Mouse (Mus musculus): ENCODE results near the gene Ssr1. TPM values are rescaled to one million over a fixed set of nuclear protein-coding genes. Genes with fewer than 3 reads are reported as not detected.

Gene Ssr1
- total and polyA plus RNA-seq, 3 experiments = 10.0 to 44.9 (median 41.7) TPM

GRCm38 (mm10) chr13:37967052-37967437 is 27.0 kb downstream of the Ssr1 start:
- DNase-seq = no peak
- intact Hi-C loops (cut with DNase I) = no loop called here
- H3K27ac ChIP-seq = no peak overlapping the region
- no peak overlapping the region for H3K4me3 ChIP-seq
- 57% methylated on average over 12 of the region's 12 CpGs for WGBS
- no peaks in the 10 kb centered on the region for H3K79me2 ChIP-seq (replicated peaks; ENCODE audit: control insufficient read depth, insufficient read depth, low read length)
- no peaks in the 10 kb centered on the region for H3K36me3 ChIP-seq (ENCODE audit: control insufficient read depth, insufficient read depth, low read length)
- TF ChIP-seq EP300 (IDR thresholded peaks at IDR 0.05; ENCODE audit: insufficient read depth, low read depth, low read length) (no peak), POLR2A (IDR thresholded peaks at IDR 0.05; ENCODE audit: insufficient read depth, low read depth, low read length) (no peak), CTCF (IDR thresholded peaks at IDR 0.05) (no peak)
- no peaks in the 10 kb centered on the region for H3K27me3 ChIP-seq (ENCODE audit: control insufficient read depth, insufficient read depth, low read length)
- peaks cover 1% of the 10 kb centered on the region; the same call in 1 of the 2 replicates for H3K4me1 ChIP-seq (ENCODE audit: control insufficient read depth, insufficient read depth, low read length)
- no peak overlapping the region for H3K9ac ChIP-seq (ENCODE audit: low read depth, low read length)

- Histone ChIP-seq H3K9ac (ENCODE audit: low read depth, low read length) (no peak overlapping the region), H3K4me3 (no peak overlapping the region), H3K4me1 (ENCODE audit: control insufficient read depth, insufficient read depth, low read length) (peaks cover 1% of the 10 kb centered on the region; the same call in 1 of the 2 replicates), H3K36me3 (ENCODE audit: control insufficient read depth, insufficient read depth, low read length) (no peaks in the 10 kb centered on the region), H3K27ac (no peak overlapping the region), H3K27me3 (ENCODE audit: control insufficient read depth, insufficient read depth, low read length) (no peaks in the 10 kb centered on the region), H3K79me2 (replicated peaks; ENCODE audit: control insufficient read depth, insufficient read depth, low read length) (no peaks in the 10 kb centered on the region)
- WGBS = 88% methylated on average over 15 of the region's 15 CpGs
- DNase-seq = no peak
- TF ChIP-seq POLR2A (IDR thresholded peaks at IDR 0.05; ENCODE audit: insufficient read depth, low read depth, low read length) = no peak
- no peak for TF ChIP-seq EP300 (IDR thresholded peaks at IDR 0.05; ENCODE audit: insufficient read depth, low read depth, low read length)
- TF ChIP-seq CTCF (IDR thresholded peaks at IDR 0.05) = no peak
- intact Hi-C loops (cut with DNase I) = no loop called here
Measured at GRCm38 (mm10) chr13:37966256-37967051, 27.6 kb downstream of the Ssr1 start.

- H3K4me3 ChIP-seq = no peak overlapping the region
- intact Hi-C loops (cut with DNase I) = no loop called here
- H3K27me3 ChIP-seq (ENCODE audit: control insufficient read depth, insufficient read depth, low read length) = no peaks in the 10 kb centered on the region
- DNase-seq = no peak
- no peaks in the 10 kb centered on the region for H3K36me3 ChIP-seq (ENCODE audit: control insufficient read depth, insufficient read depth, low read length)
- no peaks in the 10 kb centered on the region for H3K79me2 ChIP-seq (replicated peaks; ENCODE audit: control insufficient read depth, insufficient read depth, low read length)
- TF ChIP-seq CTCF (IDR thresholded peaks at IDR 0.05) (peak; percentile 39), EP300 (IDR thresholded peaks at IDR 0.05; ENCODE audit: insufficient read depth, low read depth, low read length) (no peak)
- no peak overlapping the region for H3K27ac ChIP-seq
- no peak overlapping the region for H3K9ac ChIP-seq (ENCODE audit: low read depth, low read length)
- WGBS = 60% methylated on average over 17 of the region's 17 CpGs
- peaks cover 1% of the 10 kb centered on the region; the same call in 1 of the 2 replicates for H3K4me1 ChIP-seq (ENCODE audit: control insufficient read depth, insufficient read depth, low read length)
Measured at GRCm38 (mm10) chr13:37965126-37965914, 28.7 kb downstream of the Ssr1 start.

GRCm38 (mm10) chr13:37964128-37965087 is 29.6 kb downstream of the Ssr1 start:
- WGBS = 52% methylated on average over 20 of the region's 20 CpGs
- no peak for DNase-seq
- no peak overlapping the region for H3K27ac ChIP-seq
- no peaks in the 10 kb centered on the region for H3K36me3 ChIP-seq (ENCODE audit: control insufficient read depth, insufficient read depth, low read length)
- H3K4me3 ChIP-seq = no peak overlapping the region; the same call in 1 of the 2 replicates
- no peaks in the 10 kb centered on the region for H3K79me2 ChIP-seq (replicated peaks; ENCODE audit: control insufficient read depth, insufficient read depth, low read length)
- no peak for TF ChIP-seq EP300 (IDR thresholded peaks at IDR 0.05; ENCODE audit: insufficient read depth, low read depth, low read length)
- no peak for TF ChIP-seq CTCF (IDR thresholded peaks at IDR 0.05)
- intact Hi-C loops (cut with DNase I) = no loop called here
- H3K9ac ChIP-seq (ENCODE audit: low read depth, low read length) = no peak overlapping the region
- H3K4me1 ChIP-seq (ENCODE audit: control insufficient read depth, insufficient read depth, low read length) = peaks cover 3% of the 10 kb centered on the region
- no peaks in the 10 kb centered on the region for H3K27me3 ChIP-seq (ENCODE audit: control insufficient read depth, insufficient read depth, low read length)

- no peaks in the 10 kb centered on the region for H3K79me2 ChIP-seq (replicated peaks; ENCODE audit: control insufficient read depth, insufficient read depth, low read length)
- no peaks in the 10 kb centered on the region for H3K27me3 ChIP-seq (ENCODE audit: control insufficient read depth, insufficient read depth, low read length)
- peak overlapping the region; percentile 45 for H3K4me3 ChIP-seq
- WGBS = 4% methylated on average over 12 of the region's 12 CpGs
- H3K9ac ChIP-seq (ENCODE audit: low read depth, low read length) = peak overlapping the region; percentile 51
- no peak overlapping the region for H3K27ac ChIP-seq
- H3K36me3 ChIP-seq (ENCODE audit: control insufficient read depth, insufficient read depth, low read length) = no peaks in the 10 kb centered on the region
- peaks cover 3% of the 10 kb centered on the region for H3K4me1 ChIP-seq (ENCODE audit: control insufficient read depth, insufficient read depth, low read length)
- peak; percentile 71 to 74 for DNase-seq
- no peak for TF ChIP-seq POLR2A (IDR thresholded peaks at IDR 0.05; ENCODE audit: insufficient read depth, low read depth, low read length)
- TF ChIP-seq CTCF (IDR thresholded peaks at IDR 0.05) = peak; percentile 90
- 0 out of 2 replicates have a peak, but pooled peaks have one; percentile 24 for TF ChIP-seq EP300 (IDR thresholded peaks at IDR 0.05; ENCODE audit: insufficient read depth, low read depth, low read length)
- intact Hi-C loops (cut with DNase I) = no loop called here
Measured at GRCm38 (mm10) chr13:37963354-37964007, 30.5 kb downstream of the Ssr1 start.

Measured in heart, adult 2 months (tissue).